Mouse (Mus musculus) erythroblast, embryonic 14.5 days (primary cell): ENCODE data around the gene Nmnat3.

Experiments
- GATA1 ChIP-seq: IDR thresholded peaks from 2 replicates; pipeline ENCODE4 v1.6.1; 2012; ENCODE audit warnings: low read length, inconsistent platforms, mixed read lengths
- TAL1 ChIP-seq: IDR thresholded peaks from 3 replicates; pipeline ENCODE4 v1.6.1; 2012; ENCODE audit warnings: low read length, inconsistent platforms, mixed read lengths

DNA sequence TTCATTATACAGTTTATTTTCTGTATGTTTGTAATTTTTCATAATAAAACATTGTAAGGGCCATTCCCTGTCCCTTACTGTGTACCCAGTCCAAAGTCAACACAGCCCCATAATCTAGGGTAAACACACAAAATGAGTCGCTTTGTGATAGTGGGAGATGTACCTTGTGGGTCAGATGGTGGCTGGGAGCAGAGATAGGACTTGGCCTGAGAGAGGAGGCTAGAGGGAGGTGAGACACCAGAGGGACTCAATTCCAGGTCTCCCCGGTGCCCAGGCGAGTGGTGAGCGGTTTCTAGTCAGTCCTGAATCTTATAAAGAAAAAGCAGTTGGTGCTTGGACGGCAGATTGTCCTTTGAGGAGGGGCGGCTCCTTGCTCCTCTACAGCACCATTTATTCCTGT, 26.4 kb downstream of the Nmnat3 start:
- peak; percentile 74 for TF ChIP-seq GATA1
- peak; percentile 79 for TF ChIP-seq TAL1
